Mouse (Mus musculus) gastrocnemius, adult 18-20 months (tissue): ENCODE results near the gene 9130213A22Rik. TPM values are rescaled to one million over a fixed set of nuclear protein-coding genes. Genes with fewer than 3 reads are reported as not detected.
A peak's percentile ranks its signal among the peaks of the same experiment; 100 is the strongest.

ENCODE experiments used
- DNase-seq: peaks from one replicate; pipeline ENCODE4 v3.0.0; 2021; ENCODE audit warnings: low spot score
- total RNA-seq, 2 experiments: library from RNA; stranded (reverse); gene quantifications; 2 replicates each; pipeline ENCODE4 v1.2.3; 2021

The 9130213A22Rik gene
- total RNA-seq, 2 experiments from 2014 or later: not detected

- peak; percentile 90 for DNase-seq
These were observed 1.5 kb upstream of the 9130213A22Rik start for GRCm38 (mm10) chr11:69123693-69124497.

GRCm38 (mm10) chr11:69123056-69123692 lies 785 bp upstream of the 9130213A22Rik start:
- DNase-seq: peak; percentile 91

GRCm38 (mm10) chr11:69121741-69122335 lies 551 bp downstream of the 9130213A22Rik start:
- DNase-seq: no peak

GRCm38 (mm10) chr11:69121001-69121740 lies 1.2 kb downstream of the 9130213A22Rik start:
- no peak for DNase-seq

- no peak for DNase-seq
These were observed 2.0 kb downstream of the 9130213A22Rik start, which contains the start of gene Hes7 for GRCm38 (mm10) chr11:69120221-69121000. Hes7 (plus strand) TSS chr11:69120404.

- no peak for DNase-seq
These were observed 2.8 kb downstream of the 9130213A22Rik start for GRCm38 (mm10) chr11:69119446-69120155.

GRCm38 (mm10) chr11:69118765-69119164 lies 3.6 kb downstream of the 9130213A22Rik start:
- DNase-seq: peak; percentile 94

GRCm38 (mm10) chr11:69117737-69118695 lies 4.4 kb downstream of the 9130213A22Rik start:
- DNase-seq: peak; percentile 61

GRCm38 (mm10) chr11:69116843-69117242 lies 5.5 kb downstream of the 9130213A22Rik start:
- DNase-seq: no peak

GRCm38 (mm10) chr11:69114621-69115020 lies 7.8 kb downstream of the 9130213A22Rik start:
- no peak for DNase-seq

- no peak for DNase-seq
These were observed 8.4 kb downstream of the 9130213A22Rik start for GRCm38 (mm10) chr11:69114018-69114417.

- DNase-seq: no peak
These were observed 10.5 kb downstream of the 9130213A22Rik start for GRCm38 (mm10) chr11:69111865-69112264.

GRCm38 (mm10) chr11:69111051-69111810 lies 11.2 kb downstream of the 9130213A22Rik start:
- DNase-seq: no peak

GRCm38 (mm10) chr11:69110319-69111046 lies 11.9 kb downstream of the 9130213A22Rik start:
- DNase-seq: peak; percentile 92

- DNase-seq: no peak
These were observed 13.1 kb downstream of the 9130213A22Rik start for GRCm38 (mm10) chr11:69109032-69109900.

GRCm38 (mm10) chr11:69108223-69108622 lies 14.2 kb downstream of the 9130213A22Rik start:
- no peak for DNase-seq
